Mouse (Mus musculus) activated CD4-positive, CD25-positive, alpha-beta regulatory T cell, adult 4 months (primary cell): ENCODE results near the gene Trim6. TPM values are rescaled to one million over a fixed set of nuclear protein-coding genes. Genes with fewer than 3 reads are reported as not detected.

Experiments
- polyA plus RNA-seq, 2 experiments: library from polyadenylated mRNA; unstranded; fragments of 100-300 nt; shearing (Covaris generic); gene quantifications; one replicate each; pipeline ENCODE4 v1.2.1; 2017

Trim6 gene
- polyA plus RNA-seq, 2 experiments from 2014 or later = 1.8 TPM; not detected in 1

Other genes with a start within 250 kb of the Trim6 start
- gene Olfr635, start 247.6 kb upstream of the Trim6 start, polyA plus RNA-seq = under 1 TPM in 1 of 2 experiments, not detected in 1; 0.08 TPM
- gene Olfr638, start 220.0 kb upstream of the Trim6 start, polyA plus RNA-seq = not detected
- not detected for gene Olfr639, start 201.5 kb upstream of the Trim6 start, polyA plus RNA-seq
- gene Olfr640, start 193.2 kb upstream of the Trim6 start, polyA plus RNA-seq = not detected
- gene Olfr641, start 183.3 kb upstream of the Trim6 start, polyA plus RNA-seq = not detected
- under 1 TPM in 1 of 2 experiments, not detected in 1; 0.07 TPM for gene Olfr642, start 166.1 kb upstream of the Trim6 start, polyA plus RNA-seq
- gene 4930516K23Rik, start 157.3 kb upstream of the Trim6 start, polyA plus RNA-seq = not detected
- not detected for gene Olfr644, start 146.9 kb upstream of the Trim6 start, polyA plus RNA-seq
- not detected for gene Olfr645, start 133.3 kb upstream of the Trim6 start, polyA plus RNA-seq
- not detected for gene Olfr646, start 113.9 kb upstream of the Trim6 start, polyA plus RNA-seq
- not detected for gene Ubqln5, start 89.0 kb upstream of the Trim6 start, polyA plus RNA-seq
- gene Olfr643, start 81.4 kb upstream of the Trim6 start, polyA plus RNA-seq = not detected
- gene Ubqln3, start 75.5 kb upstream of the Trim6 start, polyA plus RNA-seq = not detected
- not detected for gene Ubqlnl, start 68.2 kb upstream of the Trim6 start, polyA plus RNA-seq
- not detected for gene Olfm5, start 54.0 kb upstream of the Trim6 start, polyA plus RNA-seq
- under 1 TPM; 0.28 to 0.47 TPM for gene Olfr648, start 35.4 kb upstream of the Trim6 start, polyA plus RNA-seq
- gene Olfr649, start 22.8 kb upstream of the Trim6 start, polyA plus RNA-seq = not detected
- gene Trim34a, start 25.7 kb downstream of the Trim6 start, polyA plus RNA-seq = 10 to 100 TPM; 48.2 to 67.3 TPM
- gene Trim5, start 69.3 kb downstream of the Trim6 start, polyA plus RNA-seq = 10 to 100 TPM; 34.0 to 38.2 TPM
- 100 to 1,000 TPM; 132 to 142 TPM for gene Trim12a, start 96.7 kb downstream of the Trim6 start, polyA plus RNA-seq
- 1 to 10 TPM in 1 of 2 experiments, under 1 TPM in 1; 0.53 to 1.0 TPM for gene Trim34b, start 110.7 kb downstream of the Trim6 start, polyA plus RNA-seq
- 10 to 100 TPM; 16.2 to 20.3 TPM for gene Trim12c, start 134.6 kb downstream of the Trim6 start, polyA plus RNA-seq
- gene Trim30b, start 151.1 kb downstream of the Trim6 start, polyA plus RNA-seq = 1 to 10 TPM; 1.6 to 4.0 TPM
- gene Trim30c, start 182.0 kb downstream of the Trim6 start, polyA plus RNA-seq = 1 to 10 TPM; 1.1 to 1.7 TPM
- gene Trim30a, start 246.4 kb downstream of the Trim6 start, polyA plus RNA-seq = 10 to 100 TPM; 77.9 to 80.9 TPM